Mouse (Mus musculus): Measurements from ENCODE around the gene Hoxb13.

DNA sequence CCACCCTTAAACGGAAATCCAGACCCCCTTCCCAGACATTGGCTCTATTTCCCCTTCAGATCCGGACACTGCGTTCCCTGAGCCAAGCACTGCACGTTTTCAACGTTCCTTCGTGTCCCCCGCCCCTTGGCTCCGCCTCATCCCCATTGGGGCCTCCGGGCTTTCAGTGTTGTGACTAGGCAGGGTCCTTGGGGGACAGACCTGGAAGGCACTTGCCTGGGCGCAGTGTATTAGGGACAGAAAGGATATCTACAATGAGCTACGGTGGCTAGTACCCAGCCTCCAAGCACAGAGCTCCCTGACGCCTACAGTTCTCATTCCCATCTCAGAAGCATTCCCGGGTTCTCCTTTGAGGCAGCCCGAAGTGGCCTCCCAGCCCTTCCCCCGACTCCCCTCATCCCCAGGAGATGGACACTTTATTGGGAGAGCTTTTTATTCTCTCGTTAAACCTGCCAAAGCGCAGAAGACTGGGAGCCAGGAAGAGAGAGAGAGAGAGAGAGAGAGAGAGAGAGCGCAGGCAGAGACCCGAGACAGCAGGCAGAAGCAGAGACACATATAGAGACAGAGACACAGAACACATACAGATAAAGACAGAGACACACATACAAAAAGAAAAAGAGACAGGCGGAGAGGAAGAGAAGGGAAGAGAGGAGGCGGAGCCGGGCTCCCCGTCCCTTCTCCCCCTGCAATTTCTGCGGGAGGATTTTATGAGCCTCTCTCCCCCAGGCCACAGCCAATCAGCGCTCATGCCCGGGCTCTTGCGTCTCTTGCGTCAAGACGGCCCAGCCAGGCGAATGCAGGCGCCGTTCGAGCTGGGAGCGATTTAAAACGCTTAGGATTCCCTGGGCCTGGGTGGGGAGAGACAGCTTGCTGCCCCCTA is at the start of gene Hoxb13:
- TF ChIP-seq CTCF (IDR thresholded peaks at IDR 0.05; ENCODE audit: low read depth): no peak
- TF ChIP-seq EP300 (IDR thresholded peaks at IDR 0.05; ENCODE audit: low read depth): no peak
